Mouse (Mus musculus) lung, postnatal 0 days (tissue): ENCODE results near the gene Dchs2. TPM values are rescaled to one million over a fixed set of nuclear protein-coding genes. Genes with fewer than 3 reads are reported as not detected.

Experiments
- ATAC-seq: fragments of 200-750 bp; cut with Nextera tagmentation; 2 replicates; pipeline ENCODE4 v1.8.0; 2017; ENCODE audit warnings: moderate library complexity
- DNase-seq: peaks from one replicate; pipeline ENCODE4 v3.0.0-alpha.2; 2016; ENCODE audit warnings: low spot score
- H3K27ac ChIP-seq: fragments of 300-500 bp; sonication (generic); 2 replicates; pipeline ENCODE4 v1.5.1; 2014; ENCODE audit warnings: antibody characterized with exemption, mild to moderate bottlenecking, low read length, mixed read lengths
- H3K27me3 ChIP-seq: fragments of 300-500 bp; sonication (generic); replicated peaks from 2 replicates; pipeline ENCODE4 v1.6.1; 2014; ENCODE audit warnings: low read length, mixed read lengths; ENCODE audit not compliant: insufficient read depth
- H3K36me3 ChIP-seq: fragments of 300-500 bp; sonication (generic); 2 replicates; pipeline ENCODE4 v1.6.1; 2014; ENCODE audit warnings: low read length, mixed read lengths; ENCODE audit not compliant: insufficient read depth
- H3K4me1 ChIP-seq: fragments of 300-500 bp; sonication (generic); 2 replicates; pipeline ENCODE4 v1.6.1; 2014; ENCODE audit warnings: antibody characterized with exemption, low read depth, low read length, mixed read lengths; ENCODE audit not compliant: insufficient read depth
- H3K4me2 ChIP-seq: fragments of 300-500 bp; sonication (generic); replicated peaks from 2 replicates; pipeline ENCODE4 v1.6.1; 2014; ENCODE audit warnings: low read depth, mild to moderate bottlenecking, low read length, moderate library complexity, mixed read lengths
- H3K4me3 ChIP-seq: fragments of 300-500 bp; sonication (generic); 2 replicates; pipeline ENCODE4 v1.5.1; 2014; ENCODE audit warnings: low read depth, low read length
- H3K9ac ChIP-seq: fragments of 300-500 bp; sonication (generic); replicated peaks from 2 replicates; pipeline ENCODE4 v1.6.1; 2014; ENCODE audit warnings: low read depth, mild to moderate bottlenecking
- H3K9me3 ChIP-seq: fragments of 300-500 bp; sonication (generic); 2 replicates; pipeline ENCODE4 v1.6.1; 2016; ENCODE audit warnings: low read length, mixed read lengths
- CTCF ChIP-seq: IDR thresholded peaks from 2 replicates; pipeline ENCODE4 v1.5.1; 2016; ENCODE audit warnings: antibody characterized with exemption, mild to moderate bottlenecking
- EP300 ChIP-seq: IDR thresholded peaks from 2 replicates; pipeline ENCODE4 v1.6.1; 2016; ENCODE audit warnings: antibody characterized with exemption, mild to moderate bottlenecking, control low read depth
- WGBS: fragments of 180-500 bp; shearing (Covaris S2); extraction: QIAGEN DNeasy Blood & Tissue Kit; methylation state at CpG from one replicate; pipeline ENCODE4 v1.1.7; 2014; 5-methylcytosine and 5-hydroxymethylcytosine counted together
- polyA plus RNA-seq: library from polyadenylated mRNA; unstranded; fragments of >200 nt; fragmentation: Nextera tagmentation; extraction: Ambion mirVana; gene quantifications from 2 replicates; pipeline ENCODE4 v1.2.1, GENCODE M21; 2015

The Dchs2 gene
- polyA plus RNA-seq, 1 experiment from 2014 or later, result 0.19 TPM

- DNase-seq (peak; percentile 65), ATAC-seq (peak; percentile 63)
- Histone ChIP-seq H3K9me3 (no peaks in the 10 kb centered on the region), H3K4me1 (no peaks in the 10 kb centered on the region), H3K27ac (no peak overlapping the region), H3K27me3 (no peaks in the 10 kb centered on the region), H3K4me3 (no peak overlapping the region), H3K36me3 (no peaks in the 10 kb centered on the region), H3K9ac (no peak overlapping the region), H3K4me2 (no peak overlapping the region)
- 57% methylated on average over 5 of the region's 5 CpGs for WGBS
- TF ChIP-seq EP300 (no peak), CTCF (peak; percentile 61)
Observed at GRCm38 (mm10) chr3:83222125-83222524, 94.4 kb downstream of the Dchs2 start.

GRCm38 (mm10) chr3:83228383-83228782, 100.6 kb downstream of the Dchs2 start:
- no peak for TF ChIP-seq EP300
- no peak for TF ChIP-seq CTCF
- DNase-seq (no peak), ATAC-seq (no peak)
- no peak overlapping the region for H3K4me3 ChIP-seq
- WGBS, result 56% methylated on average over 9 of the region's 9 CpGs
- H3K9ac ChIP-seq, result no peak overlapping the region
- H3K4me2 ChIP-seq, result no peak overlapping the region
- H3K9me3 ChIP-seq, result no peaks in the 10 kb centered on the region
- H3K27ac ChIP-seq, result no peak overlapping the region
- no peaks in the 10 kb centered on the region for H3K4me1 ChIP-seq
- H3K27me3 ChIP-seq, result no peaks in the 10 kb centered on the region
- H3K36me3 ChIP-seq, result no peaks in the 10 kb centered on the region

- Histone ChIP-seq H3K27me3 (no peaks in the 10 kb centered on the region), H3K4me2 (no peak overlapping the region), H3K4me1 (no peaks in the 10 kb centered on the region), H3K4me3 (no peak overlapping the region), H3K9ac (no peak overlapping the region), H3K36me3 (no peaks in the 10 kb centered on the region), H3K9me3 (no peaks in the 10 kb centered on the region), H3K27ac (no peak overlapping the region)
- 72% methylated on average over 2 of the region's 2 CpGs for WGBS
- no peak for DNase-seq
- no peak for ATAC-seq
- TF ChIP-seq CTCF, result no peak
- TF ChIP-seq EP300, result no peak
Observed at GRCm38 (mm10) chr3:83230326-83230725, 102.6 kb downstream of the Dchs2 start.

GRCm38 (mm10) chr3:83234457-83234856, 106.7 kb downstream of the Dchs2 start:
- peak; percentile 67 for TF ChIP-seq EP300
- no peak for TF ChIP-seq CTCF
- H3K4me3 ChIP-seq, result no peak overlapping the region
- H3K9ac ChIP-seq, result no peak overlapping the region
- no peaks in the 10 kb centered on the region for H3K27me3 ChIP-seq
- no peaks in the 10 kb centered on the region for H3K9me3 ChIP-seq
- ATAC-seq, result peak; percentile 62
- no peak overlapping the region for H3K27ac ChIP-seq
- 32% methylated on average over 4 of the region's 4 CpGs for WGBS
- no peak for DNase-seq
- H3K4me2 ChIP-seq, result no peak overlapping the region
- H3K4me1 ChIP-seq, result no peaks in the 10 kb centered on the region
- no peaks in the 10 kb centered on the region for H3K36me3 ChIP-seq

GRCm38 (mm10) chr3:83235061-83235460, 107.3 kb downstream of the Dchs2 start:
- no peaks in the 10 kb centered on the region for H3K27me3 ChIP-seq
- DNase-seq (no peak), ATAC-seq (no peak)
- no peak overlapping the region for H3K27ac ChIP-seq
- WGBS, result 63% methylated on average over 5 of the region's 5 CpGs
- H3K9me3 ChIP-seq, result no peaks in the 10 kb centered on the region
- no peaks in the 10 kb centered on the region for H3K4me1 ChIP-seq
- H3K4me3 ChIP-seq, result no peak overlapping the region
- H3K4me2 ChIP-seq, result no peak overlapping the region
- no peak for TF ChIP-seq CTCF
- TF ChIP-seq EP300, result no peak
- H3K36me3 ChIP-seq, result no peaks in the 10 kb centered on the region
- H3K9ac ChIP-seq, result no peak overlapping the region

- Histone ChIP-seq H3K4me3 (no peak overlapping the region), H3K4me1 (no peaks in the 10 kb centered on the region), H3K9ac (no peak overlapping the region), H3K27ac (no peak overlapping the region), H3K4me2 (no peak overlapping the region), H3K36me3 (no peaks in the 10 kb centered on the region), H3K27me3 (no peaks in the 10 kb centered on the region), H3K9me3 (no peaks in the 10 kb centered on the region)
- DNase-seq (peak; percentile 50), ATAC-seq (no peak)
- WGBS, result 48% methylated on average over 5 of the region's 5 CpGs
- TF ChIP-seq CTCF (no peak), EP300 (no peak)
Observed at GRCm38 (mm10) chr3:83246536-83246935, 118.8 kb downstream of the Dchs2 start.

- no peak overlapping the region for H3K4me3 ChIP-seq
- ATAC-seq, result no peak
- WGBS, result 41% methylated on average over 4 of the region's 4 CpGs
- H3K27ac ChIP-seq, result no peak overlapping the region
- H3K9me3 ChIP-seq, result no peaks in the 10 kb centered on the region
- no peaks in the 10 kb centered on the region for H3K36me3 ChIP-seq
- no peak overlapping the region for H3K4me2 ChIP-seq
- no peak for DNase-seq
- TF ChIP-seq CTCF (no peak), EP300 (no peak)
- H3K9ac ChIP-seq, result no peak overlapping the region
- H3K27me3 ChIP-seq, result no peaks in the 10 kb centered on the region
- H3K4me1 ChIP-seq, result no peaks in the 10 kb centered on the region
Observed at GRCm38 (mm10) chr3:83250001-83250545, 122.3 kb downstream of the Dchs2 start.
